Mouse (Mus musculus) CH12.LX (cell line): ENCODE measurements around the gene Tpst1. TPM values are rescaled to one million over a fixed set of nuclear protein-coding genes. Genes with fewer than 3 reads are reported as not detected.

Experiments
- DNase-seq: peaks from one replicate; pipeline ENCODE4 v3.0.0-alpha.2; 2013; ENCODE audit errors: extremely low read depth
- H3K27ac ChIP-seq: 2 replicates; pipeline ENCODE4 v1.5.1; 2012; ENCODE audit warnings: low read depth, mild to moderate bottlenecking, control low read depth, moderate library complexity; ENCODE audit not compliant: insufficient read depth
- H3K27me3 ChIP-seq: replicated peaks from 2 replicates; pipeline ENCODE3; 2012; ENCODE audit warnings: inconsistent platforms
- H3K36me3 ChIP-seq, 2 experiments: replicated peaks in 1 of 2; 2 replicates each; pipeline versions ENCODE3 to v1.6.1; 2012; ENCODE audit warnings: inconsistent platforms in 1 of 2, low read length in 1 of 2, mild to moderate bottlenecking in 1 of 2, mixed read lengths in 1 of 2, moderate library complexity in 1 of 2; ENCODE audit not compliant: control insufficient read depth in 1 of 2, insufficient read depth in 1 of 2
- H3K4me1 ChIP-seq, 2 experiments: 2 replicates each; pipeline ENCODE4 v1.6.1; 2012; ENCODE audit warnings: inconsistent platforms in 1 of 2, moderate library complexity in 1 of 2; ENCODE audit not compliant: insufficient read depth in 2 of 2, control insufficient read depth in 1 of 2
- H3K4me2 ChIP-seq: 2 replicates; pipeline ENCODE4 v1.6.1; 2012; ENCODE audit warnings: low read depth, mild to moderate bottlenecking, control low read depth; ENCODE audit not compliant: poor library complexity, insufficient read depth, severe bottlenecking
- H3K4me3 ChIP-seq, 3 experiments: fragments of 150-350 bp in 1 of 3; sonication (generic) in 1 of 3; replicated peaks in 1 of 3; 2 replicates each; pipeline versions ENCODE3 to v1.5.1; 2011 to 2012; ENCODE audit warnings: low read depth in 2 of 3, low read length in 2 of 3, mild to moderate bottlenecking in 2 of 3, moderate library complexity in 2 of 3, control low read depth in 1 of 3, improper control_type of control experiment in 1 of 3, inconsistent platforms in 1 of 3, mixed read lengths in 1 of 3; ENCODE audit not compliant: poor library complexity in 1 of 3
- H3K79me2 ChIP-seq: replicated peaks from 2 replicates; pipeline ENCODE4 v1.6.1; 2012; ENCODE audit warnings: mild to moderate bottlenecking, moderate library complexity; ENCODE audit not compliant: control insufficient read depth, poor library complexity, insufficient read depth, severe bottlenecking; ENCODE audit errors: extremely low read depth
- H3K9ac ChIP-seq: 2 replicates; pipeline ENCODE4 v1.6.1; 2012; ENCODE audit warnings: low read depth, mild to moderate bottlenecking, control low read depth, moderate library complexity; ENCODE audit not compliant: insufficient read depth
- H3K9me3 ChIP-seq: replicated peaks from 2 replicates; pipeline ENCODE3; 2012; ENCODE audit warnings: low read length, inconsistent platforms, mixed read lengths
- BHLHE40 ChIP-seq: IDR thresholded peaks from 2 replicates; pipeline ENCODE4 v1.6.1; 2011; ENCODE audit warnings: mild to moderate bottlenecking, low read depth, low read length, improper control_type of control experiment
- CHD2 ChIP-seq: IDR thresholded peaks from 2 replicates; pipeline ENCODE4 v1.6.1; 2011; ENCODE audit warnings: low read length, improper control_type of control experiment
- CTCF ChIP-seq, 2 experiments: IDR thresholded peaks in 1 of 2; conservative IDR thresholded peaks in 1 of 2; 2 replicates each; pipeline ENCODE4 v1.5.1; 2011 to 2012; ENCODE audit warnings: low read depth in 2 of 2, low read length in 2 of 2, improper control_type of control experiment in 1 of 2, inconsistent platforms in 1 of 2, mild to moderate bottlenecking in 1 of 2, moderate library complexity in 1 of 2
- E2F4 ChIP-seq: IDR thresholded peaks from 2 replicates; pipeline ENCODE4 v1.6.1; 2011; ENCODE audit warnings: low read depth, low read length, improper control_type of control experiment; ENCODE audit not compliant: insufficient replicate concordance
- ELF1 ChIP-seq: IDR thresholded peaks from 2 replicates; pipeline ENCODE4 v1.6.1; 2014; ENCODE audit warnings: low read depth, mild to moderate bottlenecking, inconsistent platforms, low read length, improper control_type of control experiment
- EP300 ChIP-seq: IDR thresholded peaks from 2 replicates; pipeline ENCODE4 v1.6.1; 2011; ENCODE audit warnings: low read length, improper control_type of control experiment
- GABPA ChIP-seq: IDR thresholded peaks from 2 replicates; pipeline ENCODE4 v1.6.1; 2012; ENCODE audit warnings: low read depth, low read length, improper control_type of control experiment, inconsistent platforms; ENCODE audit not compliant: insufficient replicate concordance
- HCFC1 ChIP-seq: IDR thresholded peaks from 2 replicates; pipeline ENCODE4 v1.6.1; 2012; ENCODE audit warnings: low read depth, mild to moderate bottlenecking, inconsistent platforms, low read length, improper control_type of control experiment
- IRF4 ChIP-seq: IDR thresholded peaks from 2 replicates; pipeline ENCODE4 v1.6.1; 2014; ENCODE audit warnings: low read depth, mild to moderate bottlenecking, inconsistent platforms, low read length, improper control_type of control experiment
- JUN ChIP-seq: IDR thresholded peaks from 2 replicates; pipeline ENCODE4 v1.6.1; 2011; ENCODE audit warnings: low read depth, mild to moderate bottlenecking, low read length, improper control_type of control experiment, moderate library complexity; ENCODE audit not compliant: insufficient read depth
- KAT2A ChIP-seq: IDR thresholded peaks from 2 replicates; pipeline ENCODE4 v1.6.1; 2012; ENCODE audit warnings: low read length, improper control_type of control experiment, inconsistent platforms; ENCODE audit not compliant: insufficient replicate concordance
- MAFK ChIP-seq: IDR thresholded peaks from 2 replicates; pipeline ENCODE4 v1.6.1; 2011; ENCODE audit warnings: low read length, improper control_type of control experiment; ENCODE audit not compliant: insufficient replicate concordance
- MAX ChIP-seq: IDR thresholded peaks from 2 replicates; pipeline ENCODE4 v1.6.1; 2011; ENCODE audit warnings: low read length, improper control_type of control experiment
- MXI1 ChIP-seq: IDR thresholded peaks from 2 replicates; pipeline ENCODE4 v1.6.1; 2011; ENCODE audit warnings: mild to moderate bottlenecking, low read depth, low read length, improper control_type of control experiment
- MYC ChIP-seq: IDR thresholded peaks from 2 replicates; pipeline ENCODE4 v1.6.1; 2011; ENCODE audit warnings: low read depth, mild to moderate bottlenecking, improper control_type of control experiment, low read length
- NELFE ChIP-seq: IDR thresholded peaks from 2 replicates; pipeline ENCODE4 v1.6.1; 2011; ENCODE audit warnings: low read depth, low read length, improper control_type of control experiment
- NRF1 ChIP-seq: IDR thresholded peaks from 2 replicates; pipeline ENCODE4 v1.6.1; 2014; ENCODE audit warnings: low read depth, mild to moderate bottlenecking, inconsistent platforms, low read length, improper control_type of control experiment, moderate library complexity
- PAX5 ChIP-seq: IDR thresholded peaks from 2 replicates; pipeline ENCODE4 v1.6.1; 2012; ENCODE audit warnings: low read length, inconsistent platforms, mixed read lengths
- POLR2A ChIP-seq: IDR thresholded peaks from 2 replicates; pipeline ENCODE4 v1.6.1; 2011; ENCODE audit warnings: low read depth, mild to moderate bottlenecking, improper control_type of control experiment, low read length
- POLR2AphosphoS2 ChIP-seq: IDR thresholded peaks from 2 replicates; pipeline ENCODE4 v1.6.1; 2011; ENCODE audit warnings: low read depth, low read length, improper control_type of control experiment
- RAD21 ChIP-seq: IDR thresholded peaks from 2 replicates; pipeline ENCODE4 v1.6.1; 2011; ENCODE audit warnings: low read depth, mild to moderate bottlenecking, low read length, improper control_type of control experiment, moderate library complexity
- RCOR1 ChIP-seq: conservative IDR thresholded peaks from 2 replicates; pipeline ENCODE4 v1.6.1; 2012; ENCODE audit warnings: low read depth, mild to moderate bottlenecking, inconsistent platforms, low read length, improper control_type of control experiment
- SIN3A ChIP-seq: IDR thresholded peaks from 2 replicates; pipeline ENCODE4 v1.6.1; 2012; ENCODE audit warnings: low read length, improper control_type of control experiment, inconsistent platforms
- SMC3 ChIP-seq: IDR thresholded peaks from 2 replicates; pipeline ENCODE4 v1.6.1; 2011; ENCODE audit warnings: low read depth, low read length, improper control_type of control experiment
- TBP ChIP-seq: conservative IDR thresholded peaks from 2 replicates; pipeline ENCODE4 v1.6.1; 2011; ENCODE audit warnings: low read depth, low read length, improper control_type of control experiment
- TCF12 ChIP-seq: IDR thresholded peaks from 2 replicates; pipeline ENCODE4 v1.6.1; 2014; ENCODE audit warnings: low read depth, mild to moderate bottlenecking, inconsistent platforms, low read length, improper control_type of control experiment
- UBTF ChIP-seq: IDR thresholded peaks from 2 replicates; pipeline ENCODE4 v1.6.1; 2012; ENCODE audit warnings: low read depth, mild to moderate bottlenecking, inconsistent platforms, low read length, improper control_type of control experiment, moderate library complexity
- ZC3H11A ChIP-seq: IDR thresholded peaks from 2 replicates; pipeline ENCODE4 v1.6.1; 2012; ENCODE audit warnings: low read depth, mild to moderate bottlenecking, inconsistent platforms, low read length, improper control_type of control experiment
- ZKSCAN1 ChIP-seq: IDR thresholded peaks from 2 replicates; pipeline ENCODE4 v1.6.1; 2012; ENCODE audit warnings: low read depth, inconsistent platforms, low read length, improper control_type of control experiment, borderline replicate concordance
- ZMIZ1 ChIP-seq: IDR thresholded peaks from 2 replicates; pipeline ENCODE4 v1.6.1; 2012; ENCODE audit warnings: low read depth, mild to moderate bottlenecking, inconsistent platforms, low read length, improper control_type of control experiment
- ZNF384 ChIP-seq: IDR thresholded peaks from 2 replicates; pipeline ENCODE4 v1.6.1; 2012; ENCODE audit warnings: low read depth, low read length, improper control_type of control experiment, inconsistent platforms
- dilution Hi-C: fragments of 300-500 bp; cut with MboI; formaldehyde crosslinking; loops from 2 replicates; pipeline ENCODE4 v1.14.3; 2020; ENCODE audit warnings: low sequenced_read_pairs; ENCODE audit not compliant: extremely low pct_unique_long_range_greater_than_20kb, extremely low pct_ligation_motif_present
- in situ Hi-C: fragments of 300-500 bp; cut with MboI; formaldehyde crosslinking; loops from 3 replicates; pipeline ENCODE4 v1.14.3; 2019; ENCODE audit warnings: low sequenced_read_pairs, low pct_ligation_motif_present, low pct_unique_long_range_greater_than_20kb, mixed read lengths
- polyA plus RNA-seq: library from polyadenylated mRNA; unstranded; fragments of >175 nt; gene quantifications from 2 replicates; pipeline ENCODE4 v1.2.1, GENCODE M21; 2012; ENCODE audit warnings: low read depth; ENCODE audit not compliant: insufficient read length
- total RNA-seq, 2 experiments: library from RNA; depleted of rRNA; stranded (reverse); fragments of 300-350 nt in 1 of 2; fragments of >200 nt in 1 of 2; gene quantifications; 2 replicates each; pipeline ENCODE4 v1.2.3; 2012 to 2014

Tpst1 gene
- total and polyA plus RNA-seq, 3 experiments = 36.8 to 52.5 (median 43.2) TPM

- peak within 1 kb of the TSS; percentile 84 for H3K4me2 ChIP-seq
- H3K4me3 ChIP-seq = peak within 1 kb of the TSS; percentile 78 to 96 (median 79)
- peak within 1 kb of the TSS; percentile 70 for H3K9ac ChIP-seq
- TF ChIP-seq POLR2AphosphoS2 (peak; percentile 86; the same call in 1 of the 2 replicates), IRF4 (0 out of 2 replicates have a peak, but pooled peaks have one; percentile 23), CHD2 (no peak), TBP (peak; percentile 57; the same call in 1 of the 2 replicates), MAFK (no peak), UBTF (no peak), EP300 (no peak), MXI1 (peak; percentile 91), BHLHE40 (peak; percentile 40; the same call in 1 of the 2 replicates), MYC (peak; percentile 83), TCF12 (peak; percentile 88), RCOR1 (no peak), MAX (peak; percentile 43; the same call in 1 of the 2 replicates), CTCF (conservative IDR thresholded peaks at IDR 0.05 in 1 of 2, IDR thresholded peaks at IDR 0.05 in 1 of 2; ENCODE audit: low read depth in 2 of 2, low read length in 2 of 2) (no peak), HCFC1 (peak; percentile 88), NRF1 (peak; percentile 83), ZKSCAN1 (no peak), SIN3A (peak; percentile 87), JUN (no peak), GABPA (no peak; the same call in 1 of the 2 replicates), PAX5 (no peak), POLR2A (peak; percentile 95), ZMIZ1 (peak; percentile 80; the same call in 1 of the 2 replicates), SMC3 (no peak), NELFE (peak; percentile 83), ZNF384 (no peak), RAD21 (no peak), ELF1 (peak; percentile 95), E2F4 (no peak), ZC3H11A (no peak), KAT2A (peak; percentile 80; the same call in 1 of the 2 replicates)
- TF ChIP-seq, all 38 proteins: peak for 16
- Histone ChIP-seq H3K79me2 (peaks cover 14% of the 10 kb centered on the region; the same call in 1 of the 2 replicates), H3K4me1 (peaks cover 11 to 41% of the 10 kb centered on the region in 2 experiments), H3K36me3 (peaks cover 5 to 31% of the 10 kb centered on the region in 2 experiments), H3K27ac (peak within 1 kb of the TSS; percentile 61), H3K9me3 (no peaks in the 10 kb centered on the region), H3K27me3 (peaks cover 6% of the 10 kb centered on the region)
- dilution Hi-C loops = no loop called here
- in situ Hi-C loops = no loop called here
- DNase-seq = peak; percentile 78
These were observed 43.8 kb upstream of the Tpst1 start, which contains the start of the genes Asl and Crcp for GRCm38 (mm10) chr5:130029142-130029897. TSS of gene Asl (minus strand) at chr5:130029247. TSS of gene Crcp (plus strand) at chr5:130029290.
